Comparison of ENCODE assay signal across 14 mouse cellular contexts in genomic region chr1:125439556-125439955, GRCm38 (mm10).
"Had no signal": no experiment of that assay in that cellular context is flagged by ENCODE, and none has a peak within 500 bp of the region (broad histone marks: within the 10 kb centered on the region; RNA-seq: fewer than 3 reads in every experiment).

No protein-coding gene starts in this region.

- H3K36me3 ChIP-seq: hindbrain, embryonic 15.5 days; limb, embryonic 10.5 days; liver, embryonic 15.5 days; midbrain, embryonic 15.5 days; neural tube, embryonic 13.5 days had no signal

- H3K4me2 ChIP-seq: hindbrain, embryonic 15.5 days; liver, embryonic 11.5 days; liver, embryonic 15.5 days; midbrain, embryonic 15.5 days; neural tube, embryonic 13.5 days had no signal

- ATAC-seq: inflammation-experienced regulatory T-cells, adult 6 months; intestine, postnatal 0 days; lung, postnatal 0 days; midbrain, embryonic 15.5 days had no signal

- H3K4me3 ChIP-seq: hindbrain, embryonic 15.5 days; left cerebral cortex, adult 2 months; limb, embryonic 10.5 days; liver, embryonic 15.5 days; midbrain, embryonic 15.5 days; neural tube, embryonic 13.5 days had no signal

- H3K9me3 ChIP-seq: hindbrain, embryonic 15.5 days; limb, embryonic 10.5 days; liver, embryonic 15.5 days; midbrain, embryonic 15.5 days; neural tube, embryonic 13.5 days had no signal

- H3K27ac ChIP-seq: hindbrain, embryonic 15.5 days; left cerebral cortex, adult 2 months; limb, embryonic 10.5 days; midbrain, embryonic 15.5 days; neural tube, embryonic 13.5 days had no signal

- H3K27me3 ChIP-seq: hindbrain, embryonic 15.5 days; liver, embryonic 15.5 days; midbrain, embryonic 15.5 days had no signal

- DNase-seq: kidney, adult 8-10 months; kidney, postnatal 4 days; lung, adult 2 months; thymus, postnatal 36 days had no signal

- H3K9ac ChIP-seq: hindbrain, embryonic 15.5 days; liver, embryonic 15.5 days; midbrain, embryonic 15.5 days; neural tube, embryonic 13.5 days had no signal
